Mouse (Mus musculus) hindbrain, embryonic 14.5 days (tissue): ENCODE data around the gene Nostrin. TPM values are rescaled to one million over a fixed set of nuclear protein-coding genes. Genes with fewer than 3 reads are reported as not detected.

Source experiments
- ATAC-seq: fragments of 200-750 bp; cut with Nextera tagmentation; 2 replicates; pipeline ENCODE4 v1.8.0; 2017; ENCODE audit warnings: moderate number of reproducible peaks, mild to moderate bottlenecking, moderate TSS enrichment, moderate library complexity; ENCODE audit not compliant: low FRiP score
- DNase-seq: peaks from one replicate; pipeline ENCODE4 v3.0.0-alpha.2; 2015; ENCODE audit warnings: low spot score
- H3K27ac ChIP-seq: fragments of 300-500 bp; sonication (generic); 2 replicates; pipeline ENCODE4 v1.5.1; 2014; ENCODE audit warnings: mild to moderate bottlenecking, moderate library complexity
- H3K27me3 ChIP-seq: fragments of 300-500 bp; sonication (generic); 2 replicates; pipeline ENCODE4 v1.6.1; 2014; ENCODE audit warnings: mild to moderate bottlenecking, low read length, mixed read lengths; ENCODE audit not compliant: control insufficient read depth, insufficient read depth
- H3K36me3 ChIP-seq: fragments of 300-500 bp; sonication (generic); replicated peaks from 2 replicates; pipeline ENCODE4 v1.6.1; 2014; ENCODE audit not compliant: control insufficient read depth, insufficient read depth
- H3K4me1 ChIP-seq: fragments of 300-500 bp; sonication (generic); replicated peaks from 2 replicates; pipeline ENCODE4 v1.6.1; 2014; ENCODE audit warnings: antibody characterized with exemption, low read length, mixed read lengths; ENCODE audit not compliant: control insufficient read depth, insufficient read depth
- H3K4me2 ChIP-seq: fragments of 300-500 bp; sonication (generic); replicated peaks from 2 replicates; pipeline ENCODE4 v1.6.1; 2014; ENCODE audit warnings: mild to moderate bottlenecking, moderate library complexity
- H3K4me3 ChIP-seq: fragments of 300-500 bp; sonication (generic); replicated peaks from 2 replicates; pipeline ENCODE4 v1.5.1; 2014; ENCODE audit warnings: mild to moderate bottlenecking, low read length
- H3K9ac ChIP-seq: fragments of 300-500 bp; sonication (generic); 2 replicates; pipeline ENCODE4 v1.6.1; 2014
- H3K9me3 ChIP-seq: fragments of 300-500 bp; sonication (generic); 2 replicates; pipeline ENCODE4 v1.6.1; 2016; ENCODE audit warnings: low read length; ENCODE audit not compliant: control insufficient read depth
- WGBS: fragments of 180-500 bp; shearing (Covaris S2); extraction: QIAGEN DNeasy Blood & Tissue Kit; methylation state at CpG from one replicate; pipeline ENCODE4 v1.1.7; 2014; 5-methylcytosine and 5-hydroxymethylcytosine counted together
- polyA plus RNA-seq: library from polyadenylated mRNA; unstranded; fragments of >200 nt; fragmentation: Nextera tagmentation; extraction: Ambion mirVana; gene quantifications from 2 replicates; pipeline ENCODE4 v1.2.1, GENCODE M21; 2014

The Nostrin gene
- polyA plus RNA-seq, 1 experiment from 2014 or later = 1.7 TPM

DNA sequence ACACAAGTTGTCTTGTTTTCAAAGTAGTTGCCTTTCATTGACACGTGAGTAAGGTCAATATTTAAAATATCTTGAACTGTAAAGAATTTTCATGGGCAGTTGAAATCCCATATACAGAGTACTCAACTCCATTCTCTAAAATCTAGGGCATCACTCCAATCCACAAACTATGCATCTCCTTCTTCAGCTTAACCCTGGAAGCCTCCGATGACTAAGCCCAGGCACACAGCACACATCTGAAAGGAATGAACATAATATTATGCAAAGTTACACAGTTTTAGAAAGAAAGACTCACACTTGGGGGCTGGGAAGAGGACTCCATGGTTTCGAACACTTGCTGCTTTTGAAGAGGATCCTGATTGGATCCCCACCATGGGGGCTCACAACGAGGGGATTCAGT is 13.9 kb upstream of the Nostrin start:
- Histone ChIP-seq H3K27me3 (0 out of 2 replicates have a peak, but pooled peaks cover 2% of the 10 kb centered on the region), H3K9me3 (no peaks in the 10 kb centered on the region), H3K27ac (no peak overlapping the region), H3K4me3 (no peak overlapping the region), H3K4me1 (no peaks in the 10 kb centered on the region; the same call in 1 of the 2 replicates), H3K9ac (no peak overlapping the region), H3K4me2 (no peak overlapping the region), H3K36me3 (no peaks in the 10 kb centered on the region)
- ATAC-seq (no peak), DNase-seq (no peak)
- 88% methylated on average over 4 of the region's 4 CpGs for WGBS

DNA sequence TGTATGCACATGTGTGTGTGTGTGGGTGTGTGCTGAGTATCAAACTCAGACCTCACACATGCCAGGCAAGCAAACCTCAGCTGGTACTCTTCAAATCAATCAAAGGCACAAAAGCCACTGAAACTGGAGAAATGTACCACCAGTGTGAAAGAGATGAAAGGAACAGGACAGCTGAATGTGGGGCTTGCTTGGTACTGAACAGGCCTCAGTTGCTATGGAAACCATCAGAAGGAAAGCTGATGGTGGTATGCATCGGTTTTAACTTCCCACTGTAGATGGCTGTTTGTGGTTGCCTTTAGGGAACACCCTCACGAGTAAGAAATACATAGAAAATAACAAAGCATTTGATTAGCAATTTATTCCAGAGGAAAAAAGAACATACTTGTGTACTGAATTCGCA is 10.2 kb upstream of the Nostrin start:
- no peaks in the 10 kb centered on the region for H3K9me3 ChIP-seq
- 0 out of 2 replicates have a peak, but pooled peaks cover 2% of the 10 kb centered on the region for H3K27me3 ChIP-seq
- no peak overlapping the region for H3K9ac ChIP-seq
- DNase-seq (no peak), ATAC-seq (no peak)
- H3K4me3 ChIP-seq = no peak overlapping the region
- peaks cover 15% of the 10 kb centered on the region for H3K4me1 ChIP-seq
- WGBS = 38% methylated on average over 3 of the region's 3 CpGs
- H3K27ac ChIP-seq = no peak overlapping the region
- no peaks in the 10 kb centered on the region for H3K36me3 ChIP-seq
- H3K4me2 ChIP-seq = no peak overlapping the region

DNA sequence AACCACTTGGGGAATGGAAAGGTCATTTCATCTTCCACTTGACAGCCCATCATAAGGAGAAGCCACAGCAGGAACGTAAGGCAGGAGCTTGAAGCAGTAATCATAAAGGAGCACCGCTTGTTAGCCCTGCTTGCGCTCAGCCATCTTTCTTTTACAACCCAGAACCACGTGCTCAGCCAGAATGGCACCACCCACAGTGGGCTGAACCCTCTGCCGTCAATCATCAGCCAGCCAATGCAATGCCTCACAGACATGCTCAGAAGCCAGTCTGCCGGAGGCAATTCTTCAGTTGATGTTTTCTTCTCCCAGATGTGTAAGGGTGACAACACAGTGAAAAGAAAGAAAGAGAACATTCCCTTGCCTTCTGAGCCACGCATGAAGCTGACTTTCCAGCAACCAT is 7.3 kb upstream of the Nostrin start:
- DNase-seq (no peak), ATAC-seq (no peak)
- Histone ChIP-seq H3K9me3 (no peaks in the 10 kb centered on the region), H3K27me3 (0 out of 2 replicates have a peak, but pooled peaks cover 2% of the 10 kb centered on the region), H3K4me3 (no peak overlapping the region), H3K27ac (peak overlapping the region; percentile 32), H3K9ac (no peak overlapping the region), H3K4me2 (no peak overlapping the region), H3K36me3 (no peaks in the 10 kb centered on the region), H3K4me1 (peaks cover 15% of the 10 kb centered on the region)
- 69% methylated on average over 7 of the region's 7 CpGs for WGBS

DNA sequence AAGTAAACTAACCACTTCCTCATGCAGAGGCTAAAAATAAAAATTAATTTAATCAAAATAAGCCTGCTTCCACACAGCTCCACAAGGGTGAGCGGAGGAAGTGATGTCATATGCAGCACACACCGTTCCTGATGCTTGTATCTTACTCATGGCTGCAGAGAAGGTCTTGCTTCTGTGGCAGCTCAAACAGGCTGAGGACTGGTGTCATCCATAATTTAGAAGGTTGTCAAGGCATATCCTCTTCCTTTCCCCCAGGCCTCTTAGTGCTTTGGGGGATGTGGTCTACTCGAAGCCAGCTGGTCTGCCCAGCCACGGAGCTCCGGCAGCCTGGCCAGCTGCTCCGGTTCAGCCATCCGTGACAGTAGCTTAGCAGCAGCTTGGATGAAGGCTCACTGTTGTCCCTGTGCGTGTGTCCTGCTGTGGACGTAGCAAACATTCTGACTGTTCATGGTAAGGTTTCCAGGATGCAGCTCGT is 6.6 kb upstream of the Nostrin start:
- no peaks in the 10 kb centered on the region for H3K36me3 ChIP-seq
- DNase-seq (peak; percentile 35), ATAC-seq (peak; percentile 87)
- H3K27me3 ChIP-seq = no peaks in the 10 kb centered on the region
- H3K9me3 ChIP-seq = no peaks in the 10 kb centered on the region
- H3K4me3 ChIP-seq = no peak overlapping the region
- peak overlapping the region; percentile 17; the same call in 1 of the 2 replicates for H3K4me2 ChIP-seq
- H3K9ac ChIP-seq = no peak overlapping the region
- peaks cover 15% of the 10 kb centered on the region for H3K4me1 ChIP-seq
- H3K27ac ChIP-seq = peak overlapping the region; percentile 32; the same call in 1 of the 2 replicates
- WGBS = 26% methylated on average over 10 of the region's 10 CpGs

DNA sequence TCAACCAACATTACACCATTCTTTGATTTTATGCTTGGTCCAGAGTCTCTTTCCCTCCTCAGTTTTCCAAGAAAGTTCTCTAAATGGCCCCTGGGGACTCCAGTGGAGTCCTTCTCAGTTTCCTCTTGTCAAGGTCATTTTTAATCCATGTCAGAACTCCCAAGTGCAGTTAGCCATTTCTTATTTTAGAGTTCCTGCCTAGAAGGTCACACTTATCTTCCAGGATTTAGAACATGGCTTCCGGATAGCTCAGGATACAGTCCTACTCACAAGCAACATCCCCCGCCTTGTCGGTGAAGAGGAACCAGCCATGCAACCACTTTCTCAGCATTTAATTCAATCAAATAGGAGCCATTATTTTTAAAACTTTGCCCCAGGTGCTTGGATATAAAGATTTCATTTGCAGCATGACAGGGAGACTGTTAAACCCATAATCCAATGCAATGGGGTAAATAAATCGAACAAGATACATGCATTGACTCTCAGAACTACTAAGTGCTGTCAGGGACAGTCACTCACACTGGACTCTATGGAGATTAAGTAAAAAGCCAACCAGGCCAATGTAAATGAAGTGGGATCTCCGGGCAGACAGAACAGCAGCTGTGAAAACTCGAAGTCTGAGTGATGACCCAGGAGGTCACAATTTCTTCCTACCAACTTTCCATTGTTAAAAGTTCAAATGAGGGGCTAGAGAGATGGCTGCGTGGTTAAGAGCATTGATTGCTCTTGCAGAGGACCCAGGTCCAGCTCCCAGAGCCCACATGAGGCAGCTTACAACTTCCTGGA is 6.0 kb upstream of the Nostrin start:
- 60% methylated on average over 7 of the region's 7 CpGs for WGBS
- H3K9me3 ChIP-seq = no peaks in the 10 kb centered on the region
- peak overlapping the region; percentile 17; the same call in 1 of the 2 replicates for H3K4me2 ChIP-seq
- no peak for ATAC-seq
- no peak overlapping the region for H3K27ac ChIP-seq
- no peak overlapping the region for H3K9ac ChIP-seq
- no peaks in the 10 kb centered on the region for H3K36me3 ChIP-seq
- no peak overlapping the region for H3K4me3 ChIP-seq
- H3K27me3 ChIP-seq = no peaks in the 10 kb centered on the region
- DNase-seq = no peak
- H3K4me1 ChIP-seq = peaks cover 15% of the 10 kb centered on the region

DNA sequence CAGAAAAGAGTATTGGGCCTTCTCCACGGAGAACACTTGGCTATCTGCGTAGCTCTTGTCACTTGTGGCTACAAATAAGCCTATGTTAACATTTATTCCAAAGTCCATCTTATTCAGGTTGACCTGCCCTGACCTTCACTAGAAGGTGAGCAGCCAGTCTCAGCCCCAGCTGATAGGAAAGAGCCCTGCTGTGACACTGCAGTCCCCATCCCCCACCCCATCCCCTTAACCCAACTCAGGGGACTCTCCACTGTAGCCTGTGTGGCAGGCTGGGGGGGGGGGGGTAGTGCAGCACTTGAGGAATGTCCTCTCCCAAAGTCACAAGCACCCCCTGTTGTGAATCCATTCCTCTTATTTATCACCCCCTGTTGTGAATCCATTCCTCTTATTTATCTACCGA is 3.6 kb upstream of the Nostrin start:
- Histone ChIP-seq H3K36me3 (no peaks in the 10 kb centered on the region), H3K9me3 (no peaks in the 10 kb centered on the region), H3K27ac (no peak overlapping the region), H3K4me2 (no peak overlapping the region), H3K4me3 (no peak overlapping the region), H3K9ac (no peak overlapping the region), H3K4me1 (peaks cover 15% of the 10 kb centered on the region), H3K27me3 (no peaks in the 10 kb centered on the region)
- 57% methylated on average over 3 of the region's 3 CpGs for WGBS
- ATAC-seq (no peak), DNase-seq (no peak)

DNA sequence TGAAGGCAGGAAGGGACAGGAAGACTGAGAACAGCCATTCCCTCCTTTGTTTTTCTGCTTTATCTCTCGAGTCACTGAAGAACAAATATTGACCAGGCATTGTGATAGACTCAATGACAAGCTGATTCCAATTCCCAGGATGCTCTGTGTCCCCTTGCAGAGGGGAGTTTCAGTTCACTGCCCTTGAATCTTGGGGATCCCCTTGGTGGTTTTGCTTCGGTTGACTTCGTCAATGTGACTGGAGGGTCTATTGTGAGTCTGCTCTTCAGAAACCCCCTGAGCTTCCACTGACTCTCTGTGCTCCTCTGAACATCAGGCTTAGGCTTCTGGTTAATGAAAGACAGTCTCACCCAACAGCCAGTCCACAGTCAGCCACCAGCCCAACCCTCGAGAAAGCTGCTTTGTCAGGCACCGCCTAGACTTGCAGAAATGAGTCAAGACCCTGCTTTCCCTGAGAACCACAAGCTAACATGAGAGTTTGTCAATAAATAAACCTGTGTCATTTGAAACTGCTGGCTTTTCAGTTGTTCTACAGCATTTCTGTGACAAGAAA is 3.0 kb upstream of the Nostrin start:
- H3K27ac ChIP-seq = no peak overlapping the region
- DNase-seq (no peak), ATAC-seq (no peak)
- H3K4me1 ChIP-seq = peaks cover 15% of the 10 kb centered on the region
- H3K36me3 ChIP-seq = no peaks in the 10 kb centered on the region
- no peak overlapping the region for H3K9ac ChIP-seq
- no peak overlapping the region for H3K4me3 ChIP-seq
- H3K9me3 ChIP-seq = no peaks in the 10 kb centered on the region
- H3K4me2 ChIP-seq = no peak overlapping the region
- H3K27me3 ChIP-seq = no peaks in the 10 kb centered on the region
- WGBS = 27% methylated on average over 5 of the region's 5 CpGs

DNA sequence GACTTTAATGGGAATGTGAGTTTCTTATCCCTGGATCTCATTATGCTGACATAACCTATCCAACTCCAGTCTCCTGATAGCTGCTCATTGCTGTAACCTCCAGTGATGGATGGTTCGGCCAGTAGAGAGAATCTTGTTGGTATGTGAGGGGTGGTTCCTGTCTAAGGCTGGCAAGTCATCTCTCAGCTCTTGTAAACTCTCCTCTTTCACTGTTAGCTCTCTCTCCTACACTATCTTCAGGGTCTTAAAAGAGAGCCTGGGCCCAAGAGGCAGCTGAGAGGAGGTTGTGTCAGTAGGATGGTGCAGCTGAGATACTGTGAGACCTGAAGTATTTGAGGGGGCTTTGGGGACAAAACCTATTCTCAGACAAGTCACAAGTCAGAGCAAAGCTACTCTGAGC is 1.4 kb upstream of the Nostrin start:
- Histone ChIP-seq H3K4me2 (no peak overlapping the region), H3K9me3 (no peaks in the 10 kb centered on the region), H3K27ac (no peak overlapping the region), H3K4me3 (no peak overlapping the region), H3K36me3 (no peaks in the 10 kb centered on the region), H3K4me1 (peaks cover 7% of the 10 kb centered on the region), H3K27me3 (no peaks in the 10 kb centered on the region), H3K9ac (no peak overlapping the region)
- no peak for DNase-seq
- no peak for ATAC-seq
- 95% methylated on average over 1 of the region's 1 CpGs for WGBS

DNA sequence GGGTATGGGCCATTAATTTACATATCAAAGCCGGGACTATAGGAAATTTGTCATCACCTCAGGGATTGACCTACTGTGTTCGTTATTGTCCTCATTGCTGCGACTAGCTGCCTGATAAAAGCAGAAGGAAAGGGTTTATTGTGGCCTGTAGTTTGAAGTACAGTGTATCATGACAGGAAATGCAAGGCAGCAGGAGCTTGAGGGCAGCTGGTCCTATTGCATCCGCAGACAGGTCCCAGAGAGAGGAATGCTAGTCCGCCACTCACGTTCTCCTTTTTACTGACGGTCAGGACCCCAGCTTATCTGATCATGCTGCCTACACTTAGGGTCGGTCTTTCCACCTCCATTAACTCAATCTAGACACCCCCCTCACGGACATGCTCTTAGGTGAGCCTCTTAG is 663 bp upstream of the Nostrin start:
- 66% methylated on average over 9 of the region's 9 CpGs for WGBS
- Histone ChIP-seq H3K4me1 (no peaks in the 10 kb centered on the region), H3K36me3 (no peaks in the 10 kb centered on the region), H3K9me3 (no peaks in the 10 kb centered on the region), H3K27me3 (no peaks in the 10 kb centered on the region), H3K27ac (no peak overlapping the region), H3K4me2 (no peak overlapping the region), H3K9ac (no peak overlapping the region), H3K4me3 (no peak overlapping the region)
- ATAC-seq (no peak), DNase-seq (no peak)
